Mouse (Mus musculus): Measurements from ENCODE around the gene Nfix.

Nfix gene

GRCm38 (mm10) chr8:84664566-84665384, 135.4 kb downstream of the Nfix start:
- DNase-seq (ENCODE audit: low spot score in 2 of 2), result peak; percentile 83 to 90

DNA sequence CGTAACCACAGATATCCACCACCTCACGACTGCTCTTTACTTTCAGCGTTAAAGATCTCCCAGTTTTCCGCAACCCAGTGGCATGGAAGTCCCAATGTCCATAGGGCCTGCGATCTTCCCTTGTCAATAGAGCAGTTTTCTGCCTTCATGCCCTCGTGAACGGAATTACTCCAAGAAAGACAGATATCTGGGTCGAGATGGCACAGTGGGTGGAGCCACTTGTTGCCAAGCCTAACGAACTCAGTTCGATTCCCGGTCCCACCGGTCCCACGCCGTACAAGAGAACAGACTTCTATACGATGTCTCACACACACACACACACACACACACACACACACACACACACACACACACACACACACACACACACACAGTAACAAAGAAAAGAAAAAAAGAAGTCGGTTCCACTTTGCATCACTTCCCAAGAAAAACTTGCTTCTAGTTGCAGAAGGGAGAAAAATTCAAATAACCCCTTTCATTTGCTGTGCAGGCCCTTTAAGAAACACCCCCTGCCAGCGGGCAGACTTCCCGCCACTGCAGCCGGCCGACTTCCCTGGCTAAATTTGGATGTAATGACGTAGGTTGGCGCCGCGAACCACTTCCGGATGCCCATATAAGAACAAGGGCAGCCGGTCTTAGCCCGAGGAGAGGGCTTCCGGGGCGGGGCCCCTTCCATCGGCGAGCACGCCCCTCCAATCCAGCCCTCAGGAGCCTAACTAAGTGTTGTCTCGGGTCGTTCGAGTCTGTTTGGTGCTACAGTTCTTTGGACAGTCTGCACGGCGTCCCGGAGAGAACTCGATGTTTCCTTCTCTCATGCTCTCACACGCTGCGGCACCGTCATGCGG, 136.4 kb downstream of the Nfix start:
- DNase-seq (ENCODE audit: low spot score in 2 of 2), result peak; percentile 94 to 95

DNA sequence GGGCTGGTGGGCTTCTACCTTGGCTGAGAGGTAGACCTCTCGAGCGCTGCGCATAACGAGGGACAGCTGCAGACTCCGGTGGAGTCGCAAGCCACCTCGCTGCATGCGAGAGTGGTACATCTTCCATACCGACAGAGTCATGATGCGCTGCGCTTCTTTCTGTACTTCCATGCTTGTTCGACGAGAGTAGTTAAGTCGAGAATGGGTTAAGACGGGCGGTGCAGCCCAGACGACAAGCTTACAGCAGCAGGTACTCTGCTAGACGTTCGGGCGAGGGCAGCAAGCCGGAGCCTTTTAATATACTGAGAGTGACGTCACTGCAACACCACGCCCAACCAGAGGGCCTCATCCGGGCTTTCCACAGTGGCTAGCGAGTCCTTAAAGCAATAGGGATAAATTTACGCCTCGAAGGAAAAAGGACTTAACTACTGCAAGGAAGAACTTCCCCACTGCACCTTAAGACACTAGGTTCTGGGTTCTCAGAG, 137.5 kb downstream of the Nfix start, which contains the start of gene Ier2:
Gene Ier2 (minus strand): TSS at position 272 of the 485 bp plus-strand sequence.
- DNase-seq (ENCODE audit: low spot score in 2 of 2), result peak; percentile 91 to 95

DNA sequence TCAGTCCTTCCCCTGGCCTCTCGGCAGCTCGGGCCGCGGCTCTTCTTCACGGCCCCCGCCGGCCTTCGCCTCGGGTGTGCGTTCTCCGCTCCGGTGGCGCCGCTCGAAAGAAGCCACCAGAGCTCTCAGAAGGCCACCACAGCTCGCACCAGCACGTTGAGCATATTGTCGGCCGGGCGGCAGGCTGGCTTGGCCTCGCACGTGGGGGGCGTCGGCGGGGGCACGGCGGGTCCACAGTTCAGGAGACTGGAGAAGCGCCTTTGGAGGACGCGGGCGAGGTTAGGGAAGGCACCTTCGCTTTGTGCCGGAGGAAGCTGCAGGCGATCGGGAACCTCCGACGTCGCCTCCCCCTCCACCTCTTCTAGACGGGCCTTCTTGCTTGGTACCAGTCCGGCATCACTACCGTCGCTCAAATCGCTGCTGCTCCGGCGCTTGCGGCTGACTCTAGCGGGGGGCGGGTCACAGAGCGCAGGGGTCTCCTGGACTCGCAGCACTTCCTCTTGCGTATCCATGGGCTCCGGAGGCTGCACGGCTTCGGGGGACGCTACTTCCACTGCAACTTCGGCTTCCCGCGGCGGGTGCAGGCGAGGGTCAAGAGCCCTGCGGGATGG, 138.1 kb downstream of the Nfix start:
- peak; percentile 61 to 86 for DNase-seq (ENCODE audit: low spot score in 2 of 2)

- DNase-seq (ENCODE audit: low spot score in 2 of 2), result peak; percentile 86 to 90
Observed at GRCm38 (mm10) chr8:84661458-84661871, 138.7 kb downstream of the Nfix start.

- DNase-seq (ENCODE audit: low spot score in 2 of 2), result peak; percentile 50 to 80
Observed at GRCm38 (mm10) chr8:84660819-84661457, 139.2 kb downstream of the Nfix start.

DNA sequence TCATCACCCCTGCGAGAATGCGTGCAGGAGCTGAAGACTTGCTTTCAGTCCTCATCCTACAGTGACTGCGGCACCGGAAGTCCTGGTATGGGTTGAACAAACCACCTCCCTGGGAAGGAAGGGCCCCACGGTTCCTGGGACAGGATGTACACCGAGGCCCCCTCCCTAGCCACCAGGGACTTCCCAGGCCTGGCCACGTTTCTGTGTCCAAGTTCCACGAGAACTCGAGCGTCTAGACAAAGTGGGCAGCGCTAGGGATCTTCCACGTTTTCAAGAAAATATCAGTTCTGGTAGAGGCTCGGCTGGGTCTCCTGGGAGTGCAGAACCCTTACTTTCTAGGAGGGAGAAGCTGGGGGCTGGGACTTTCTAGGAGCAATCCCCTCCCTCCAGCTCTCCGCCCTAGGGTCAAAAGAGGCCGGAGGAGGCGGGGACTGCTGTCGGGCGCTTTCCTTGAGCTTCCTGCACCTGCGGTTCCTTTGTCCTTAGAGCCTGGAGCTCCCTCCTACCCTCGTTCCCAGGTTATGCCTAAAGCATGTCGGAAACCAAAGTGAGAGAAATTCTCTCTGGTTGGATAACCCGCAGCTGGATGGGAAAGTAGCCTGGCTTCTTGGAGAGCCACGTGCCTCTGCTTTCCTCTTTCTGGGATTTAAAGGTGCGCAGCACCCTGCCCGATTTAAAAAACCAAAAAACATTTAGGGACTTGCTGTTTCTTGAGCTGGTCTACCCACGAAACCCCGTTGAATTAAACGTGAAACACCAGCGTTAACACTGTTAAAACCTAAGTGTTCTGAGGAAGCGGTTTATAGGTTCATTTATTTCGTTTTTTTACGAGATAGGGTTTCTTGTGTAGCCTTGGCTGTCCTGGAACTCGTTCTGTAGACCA, 140.0 kb downstream of the Nfix start:
- DNase-seq (ENCODE audit: low spot score in 2 of 2), result peak; percentile 53 to 79

- DNase-seq (ENCODE audit: low spot score in 2 of 2), result no peak
Observed at GRCm38 (mm10) chr8:84658951-84659350, 141.2 kb downstream of the Nfix start.

GRCm38 (mm10) chr8:84657680-84658079, 142.5 kb downstream of the Nfix start:
- DNase-seq (ENCODE audit: low spot score in 2 of 2), result no peak

DNA sequence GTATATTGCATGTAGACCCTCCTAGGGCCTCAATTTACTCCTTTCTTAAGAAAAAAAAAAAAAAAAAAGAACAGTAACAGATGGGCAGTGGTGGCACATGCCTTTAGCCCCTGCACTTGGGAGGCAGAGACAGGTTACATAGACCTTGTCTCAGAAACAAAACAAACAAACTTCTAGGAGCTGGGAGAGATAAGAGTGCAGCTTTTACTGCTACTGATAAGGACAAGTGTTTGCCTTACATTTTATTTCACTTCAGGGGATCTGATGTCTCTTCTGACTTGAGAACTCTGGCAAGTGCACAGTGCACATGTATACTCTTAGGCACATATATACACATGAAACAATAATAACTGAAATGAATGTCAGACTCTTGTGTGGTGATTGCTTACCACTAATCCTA, 142.9 kb downstream of the Nfix start:
- DNase-seq (ENCODE audit: low spot score in 2 of 2), result no peak

- peak; percentile 70 to 83 for DNase-seq (ENCODE audit: low spot score in 2 of 2)
Observed at GRCm38 (mm10) chr8:84656641-84657126, 143.5 kb downstream of the Nfix start.

- DNase-seq (ENCODE audit: low spot score in 2 of 2), result no peak
Observed at GRCm38 (mm10) chr8:84656191-84656525, 144.0 kb downstream of the Nfix start.

DNA sequence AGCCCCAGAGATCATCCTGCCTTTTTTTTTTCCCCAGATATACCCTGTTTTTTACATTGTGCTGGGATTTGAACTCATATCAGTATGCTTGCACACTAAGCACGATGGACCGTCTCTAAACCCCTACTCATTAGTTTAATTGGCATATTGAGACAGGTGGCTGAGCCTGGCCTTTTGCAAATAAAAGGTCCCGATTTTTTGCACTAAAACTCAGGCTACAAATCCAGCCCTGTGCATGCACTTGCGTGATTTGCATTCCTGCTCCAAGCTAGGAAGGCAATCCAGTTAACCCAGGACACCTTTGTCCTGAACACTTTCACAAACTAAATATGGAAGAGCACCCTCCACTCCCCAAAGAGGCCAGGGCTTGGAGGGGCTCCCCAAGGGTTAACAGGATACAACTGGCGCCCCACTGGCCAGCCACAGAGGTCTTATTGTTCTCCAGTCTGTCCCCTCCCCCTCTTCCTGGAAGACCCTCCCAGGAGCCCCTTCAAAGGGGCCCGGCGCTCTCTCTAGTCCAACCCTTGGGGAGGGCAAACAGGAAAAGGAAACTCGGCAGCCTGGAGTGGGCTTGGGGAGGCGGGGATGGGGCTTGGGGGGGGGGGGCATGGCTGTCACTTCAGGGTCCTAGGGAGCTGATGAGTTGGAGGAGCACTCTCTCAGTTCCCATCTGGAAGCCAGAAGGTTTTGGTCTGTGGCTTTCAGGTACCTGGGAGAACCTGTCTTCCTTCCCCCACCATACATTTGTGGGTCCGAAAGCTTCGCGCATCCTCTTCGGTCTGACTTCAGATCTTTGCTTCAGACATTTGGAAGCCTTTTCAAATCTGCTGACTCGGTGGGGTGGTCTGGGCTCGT, 144.6 kb downstream of the Nfix start:
- no peak for DNase-seq (ENCODE audit: low spot score in 2 of 2)

- DNase-seq (ENCODE audit: low spot score in 2 of 2), result peak in 1 of 2 experiments; percentile 69
Observed at GRCm38 (mm10) chr8:84654597-84654996, 145.5 kb downstream of the Nfix start.

DNA sequence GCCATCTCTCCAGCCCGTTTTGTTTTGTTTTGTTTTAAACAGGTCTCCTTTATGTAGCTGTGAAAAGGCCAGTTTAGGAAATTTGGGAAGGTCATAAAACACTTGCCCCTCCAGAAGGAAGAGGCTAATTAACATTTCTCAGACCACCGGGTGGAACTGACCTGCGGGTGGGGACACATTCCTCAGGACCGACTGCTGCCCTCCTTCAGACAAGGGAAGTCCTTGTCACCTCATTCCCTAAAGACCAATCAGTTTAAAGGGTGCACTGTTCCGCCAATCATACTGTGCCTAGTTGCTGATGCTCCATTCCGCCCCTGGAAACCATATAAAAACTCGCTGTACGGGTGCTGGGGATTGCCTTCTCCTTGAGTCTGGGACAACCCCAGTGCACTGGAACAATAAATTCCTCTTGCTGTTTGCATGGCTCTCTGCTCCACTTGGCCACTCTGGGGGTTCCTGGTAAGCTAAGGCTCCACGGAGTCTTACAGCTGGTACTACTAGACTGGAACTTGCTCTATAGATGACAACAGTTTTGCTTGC, 147.0 kb downstream of the Nfix start:
- peak in 1 of 2 experiments; percentile 55 for DNase-seq (ENCODE audit: low spot score in 2 of 2)

GRCm38 (mm10) chr8:84650213-84650612, 149.9 kb downstream of the Nfix start:
- no peak for DNase-seq (ENCODE audit: low spot score in 2 of 2)

All from spleen, postnatal 4 days (tissue).